Mouse (Mus musculus): Measurements from ENCODE around the gene Unc80.

Unc80 gene

DNA sequence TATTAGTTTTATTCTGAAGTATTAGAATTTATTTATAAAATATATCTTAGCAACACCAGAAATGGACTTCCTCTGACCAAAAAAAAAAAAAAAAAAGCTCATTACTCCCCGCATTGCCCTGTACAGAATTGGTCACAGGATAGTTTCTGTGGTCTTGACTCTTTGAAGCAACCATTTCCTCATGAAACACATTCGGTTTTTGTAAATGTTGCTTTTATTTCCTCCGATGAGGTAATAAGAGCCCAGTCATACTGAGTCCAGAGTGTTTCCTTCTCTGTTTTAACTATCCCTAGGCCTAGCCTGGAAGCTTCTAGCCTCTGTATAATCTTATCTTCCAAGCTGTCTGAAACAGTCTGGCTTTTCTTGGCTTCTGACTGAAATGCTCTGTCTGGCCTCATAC, 244.7 kb downstream of the Unc80 start:
- no peak for DNase-seq (ENCODE audit: low spot score)

DNA sequence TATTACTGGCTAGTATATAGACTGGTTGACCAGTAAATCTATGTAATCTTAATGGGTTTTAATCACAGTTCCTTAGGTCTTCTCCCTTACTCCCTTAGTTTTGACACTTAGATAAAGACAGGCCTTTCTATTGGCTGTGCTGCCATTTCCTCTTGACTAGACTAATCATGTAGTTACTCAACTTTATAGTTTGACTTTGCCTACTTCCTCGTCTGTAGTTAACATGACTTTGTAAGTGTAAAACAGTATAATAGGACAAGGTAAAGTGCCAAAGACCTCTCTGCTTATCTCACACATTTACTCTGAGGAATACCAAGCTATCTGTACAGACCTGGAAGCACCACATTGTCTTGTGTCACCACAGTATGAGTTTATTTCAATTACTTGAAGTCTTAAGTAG, 262.4 kb downstream of the Unc80 start:
- DNase-seq (ENCODE audit: low spot score): no peak
